Mouse (Mus musculus) lung, postnatal 0 days (tissue): Measurements from ENCODE around the gene Nrd1.

ENCODE experiments used
- CTCF ChIP-seq: IDR thresholded peaks from 2 replicates; pipeline ENCODE4 v1.5.1; 2016; ENCODE audit warnings: antibody characterized with exemption, mild to moderate bottlenecking
- EP300 ChIP-seq: IDR thresholded peaks from 2 replicates; pipeline ENCODE4 v1.6.1; 2016; ENCODE audit warnings: antibody characterized with exemption, mild to moderate bottlenecking, control low read depth

GRCm38 (mm10) chr4:109094269-109094668 lies 93.8 kb downstream of the Nrd1 start:
- TF ChIP-seq CTCF (no peak), EP300 (no peak)
